Mouse (Mus musculus) NIH3T3 (cell line): Measurements from ENCODE around the gene Tbc1d19.
A peak's percentile ranks its signal among the peaks of the same experiment; 100 is the strongest.

ENCODE experiments used
- DNase-seq: peaks from one replicate; pipeline ENCODE4 v3.0.0-alpha.2; 2012; ENCODE audit warnings: low read depth

The Tbc1d19 gene

GRCm38 (mm10) chr5:53953216-53953615 is 143.8 kb downstream of the Tbc1d19 start:
- DNase-seq, result peak; percentile 71
